Mouse (Mus musculus): ENCODE data around the gene Gm20388.

The Gm20388 gene

GRCm38 (mm10) chr8:122933973-122934372, 3023.3 kb downstream of the Gm20388 start:
- no peak for DNase-seq (ENCODE audit: low spot score)

GRCm38 (mm10) chr8:122935118-122935517, 3024.5 kb downstream of the Gm20388 start:
- no peak for DNase-seq (ENCODE audit: low spot score)

- DNase-seq (ENCODE audit: low spot score) = no peak
These were observed 3025.3 kb downstream of the Gm20388 start for GRCm38 (mm10) chr8:122935912-122936311.

- DNase-seq (ENCODE audit: low spot score) = no peak
These were observed 3027.0 kb downstream of the Gm20388 start for GRCm38 (mm10) chr8:122937545-122938053.

GRCm38 (mm10) chr8:122938170-122938569, 3027.5 kb downstream of the Gm20388 start:
- DNase-seq (ENCODE audit: low spot score) = no peak

- no peak for DNase-seq (ENCODE audit: low spot score)
These were observed 3027.9 kb downstream of the Gm20388 start for GRCm38 (mm10) chr8:122938591-122938990.

GRCm38 (mm10) chr8:122942803-122943713, 3032.4 kb downstream of the Gm20388 start:
- DNase-seq (ENCODE audit: low spot score) = no peak

GRCm38 (mm10) chr8:122945775-122946174, 3035.1 kb downstream of the Gm20388 start:
- no peak for DNase-seq (ENCODE audit: low spot score)

- DNase-seq (ENCODE audit: low spot score) = no peak
These were observed 3039.1 kb downstream of the Gm20388 start for GRCm38 (mm10) chr8:122949701-122950100.

GRCm38 (mm10) chr8:122951456-122951855, 3040.8 kb downstream of the Gm20388 start:
- no peak for DNase-seq (ENCODE audit: low spot score)

GRCm38 (mm10) chr8:122953028-122953427, 3042.4 kb downstream of the Gm20388 start:
- DNase-seq (ENCODE audit: low spot score) = no peak

GRCm38 (mm10) chr8:122954090-122954799, 3043.6 kb downstream of the Gm20388 start:
- DNase-seq (ENCODE audit: low spot score) = no peak

GRCm38 (mm10) chr8:122955195-122955594, 3044.6 kb downstream of the Gm20388 start:
- DNase-seq (ENCODE audit: low spot score) = no peak

- DNase-seq (ENCODE audit: low spot score) = no peak
These were observed 3045.4 kb downstream of the Gm20388 start for GRCm38 (mm10) chr8:122955997-122956396.

- DNase-seq (ENCODE audit: low spot score) = no peak
These were observed 3049.7 kb downstream of the Gm20388 start for GRCm38 (mm10) chr8:122960323-122960722.

- DNase-seq (ENCODE audit: low spot score) = no peak
These were observed 3050.3 kb downstream of the Gm20388 start for GRCm38 (mm10) chr8:122960932-122961331.

GRCm38 (mm10) chr8:122961458-122961857, 3050.8 kb downstream of the Gm20388 start:
- DNase-seq (ENCODE audit: low spot score) = no peak

- no peak for DNase-seq (ENCODE audit: low spot score)
These were observed 3051.4 kb downstream of the Gm20388 start for GRCm38 (mm10) chr8:122962046-122962445.

- DNase-seq (ENCODE audit: low spot score) = no peak
These were observed 3056.0 kb downstream of the Gm20388 start for GRCm38 (mm10) chr8:122966638-122967037.

GRCm38 (mm10) chr8:122968145-122968544, 3057.5 kb downstream of the Gm20388 start:
- no peak for DNase-seq (ENCODE audit: low spot score)

GRCm38 (mm10) chr8:122969964-122970620, 3059.5 kb downstream of the Gm20388 start:
- DNase-seq (ENCODE audit: low spot score) = no peak

- DNase-seq (ENCODE audit: low spot score) = peak; percentile 23
These were observed 3065.4 kb downstream of the Gm20388 start for GRCm38 (mm10) chr8:122976046-122976445.

Data from adipocyte (in vitro differentiated cells).